Comparison of ENCODE assay signal across 9 mouse cellular contexts in the genomic region with DNA sequence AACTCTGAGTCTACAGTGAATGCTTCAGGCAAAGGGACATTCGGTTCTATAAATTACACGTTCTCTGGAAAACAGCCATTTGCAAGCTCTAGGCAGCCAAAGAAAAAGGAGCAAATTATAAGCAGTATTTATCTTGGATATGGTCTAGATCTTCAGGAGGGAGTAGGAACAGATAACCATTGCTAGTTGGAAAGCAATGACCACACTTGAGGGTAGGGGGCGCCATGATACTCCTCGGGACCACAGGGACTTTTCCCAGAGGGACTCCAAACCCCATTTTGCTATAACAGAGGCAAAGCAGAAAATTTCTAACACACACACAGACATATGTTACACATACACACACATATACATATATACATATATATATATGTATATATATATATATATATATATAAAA. TPM values are rescaled to one million over a fixed set of nuclear protein-coding genes. Genes with fewer than 3 reads are reported as not detected.
A peak's percentile ranks its signal among the peaks of the same experiment; 100 is the strongest.
DNase-seq lines count a peak whose midpoint lies in the region; ATAC-seq and TF ChIP-seq lines count a peak whose summit lies in the region.
"Had no signal": no experiment of that assay in that cellular context is flagged by ENCODE, and none has a peak within 500 bp of the region (broad histone marks: within the 10 kb centered on the region; RNA-seq: fewer than 3 reads in every experiment).

No protein-coding gene starts in this region.

- H3K9me3 ChIP-seq in heart, embryonic 15.5 days (replicated peaks): no peaks in the 10 kb centered on the region
- H3K9me3 ChIP-seq in heart, embryonic 10.5 days: no peaks in the 10 kb centered on the region
- H3K9me3 ChIP-seq in hindbrain, postnatal 0 days (ENCODE audit: low read length): no peaks in the 10 kb centered on the region
- H3K9me3 ChIP-seq: limb, embryonic 13.5 days had no signal

- H3K36me3 ChIP-seq in heart, embryonic 15.5 days: no peaks in the 10 kb centered on the region
- no peaks in the 10 kb centered on the region for H3K36me3 ChIP-seq in heart, embryonic 10.5 days
- no peaks in the 10 kb centered on the region for H3K36me3 ChIP-seq in hindbrain, postnatal 0 days (ENCODE audit: insufficient read depth, low read length)
- H3K36me3 ChIP-seq: limb, embryonic 13.5 days had no signal

- H3K4me1 ChIP-seq in heart, embryonic 15.5 days (replicated peaks): peaks cover 44% of the 10 kb centered on the region
- H3K4me1 ChIP-seq in heart, embryonic 10.5 days: peaks cover 38% of the 10 kb centered on the region
- H3K4me1 ChIP-seq in hindbrain, postnatal 0 days (ENCODE audit: insufficient read depth, low read length): peaks cover 9% of the 10 kb centered on the region; the same call in 1 of the 2 replicates

- H3K9ac ChIP-seq in heart, embryonic 15.5 days: no peak overlapping the region
- no peak overlapping the region for H3K9ac ChIP-seq in hindbrain, postnatal 0 days (replicated peaks; ENCODE audit: low read length)
- H3K9ac ChIP-seq: limb, embryonic 13.5 days had no signal

- H3K27me3 ChIP-seq in heart, embryonic 15.5 days: no peaks in the 10 kb centered on the region
- H3K27me3 ChIP-seq in heart, embryonic 10.5 days (ENCODE audit: insufficient read depth, poor library complexity, severe bottlenecking): peaks cover 16% of the 10 kb centered on the region; the same call in 1 of the 2 replicates
- no peaks in the 10 kb centered on the region; the same call in 1 of the 2 replicates for H3K27me3 ChIP-seq in hindbrain, postnatal 0 days (ENCODE audit: insufficient read depth, low read length)

- H3K4me3 ChIP-seq in heart, embryonic 15.5 days: peak overlapping the region; percentile 21
- no peak overlapping the region for H3K4me3 ChIP-seq in heart, embryonic 10.5 days
- no peak overlapping the region for H3K4me3 ChIP-seq in hindbrain, postnatal 0 days (ENCODE audit: low read length)
- H3K4me3 ChIP-seq: limb, embryonic 13.5 days had no signal

- 26% methylated on average over 4 of the region's 4 CpGs for WGBS in heart, embryonic 15.5 days
- 39% methylated on average over 4 of the region's 4 CpGs for WGBS in heart, embryonic 10.5 days
- 21% methylated on average over 4 of the region's 4 CpGs for WGBS in hindbrain, postnatal 0 days

- ATAC-seq in heart, embryonic 15.5 days (replicated peaks; ENCODE audit: insufficient number of reproducible peaks, insufficient read depth, low FRiP score, low read depth): no peak
- no peak for ATAC-seq in hindbrain, postnatal 0 days
- ATAC-seq in megakaryocyte progenitor cell, adult 5-6 weeks (replicated peaks; ENCODE audit: poor library complexity): 0 out of 2 replicates have a peak, but pooled peaks have one; percentile 18

- peak overlapping the region; percentile 38 for H3K4me2 ChIP-seq in heart, embryonic 15.5 days
- H3K4me2 ChIP-seq in hindbrain, postnatal 0 days (ENCODE audit: low read depth, low read length): peak overlapping the region; percentile 20

- peak; percentile 55 for TF ChIP-seq CTCF in hindbrain, postnatal 0 days (IDR thresholded peaks at IDR 0.05; ENCODE audit: low read depth)

- H3K27ac ChIP-seq in heart, embryonic 15.5 days: peak overlapping the region; percentile 63
- H3K27ac ChIP-seq in heart, embryonic 10.5 days: no peak overlapping the region
- no peak overlapping the region for H3K27ac ChIP-seq in hindbrain, postnatal 0 days
- H3K27ac ChIP-seq: limb, embryonic 13.5 days had no signal

- DNase-seq in heart, embryonic 10.5 days (ENCODE audit: low spot score): no peak
- DNase-seq in thymus, postnatal 0 days (ENCODE audit: low spot score): peak; percentile 50
- no peak for DNase-seq in thymus, adult 18-20 months
- DNase-seq in hindbrain, postnatal 0 days (ENCODE audit: low spot score): peak; percentile 60
- DNase-seq in Muller cell, postnatal 12 days (ENCODE audit: inconsistent ontology term): no peak
- DNase-seq in spleen, adult 12 weeks (ENCODE audit: low spot score): no peak

RNA-seq across cellular contexts. Expression of gene Egln3, which starts 3.5 kb away (rescaled TPM):
- polyA plus RNA-seq in heart, embryonic 15.5 days (2015; fragmentation: Nextera tagmentation; extraction: Ambion mirVana): 21.1 and 22.5 TPM in 2 replicates
- polyA plus RNA-seq in heart, embryonic 10.5 days (2016; fragmentation: Nextera tagmentation; extraction: Ambion mirVana): 5.4 and 6.1 TPM in 2 replicates
- polyA plus RNA-seq in thymus, postnatal 0 days (2015; fragmentation: Nextera tagmentation; extraction: Ambion mirVana): 17.8 and 18.4 TPM in 2 replicates
- total RNA-seq in hindbrain, postnatal 0 days (2014; rRNA removed): 8.3 and 8.5 TPM in 2 replicates
- polyA plus RNA-seq in hindbrain, postnatal 0 days (2015; fragmentation: Nextera tagmentation; extraction: Ambion mirVana): 5.4 and 5.8 TPM in 2 replicates
- 48.4 and 55.3 TPM in 2 replicates for total RNA-seq in megakaryocyte progenitor cell, adult 5-6 weeks (2015)
- 21.5 and 23.6 TPM in 2 replicates for total RNA-seq in megakaryocyte progenitor cell, adult 5-6 weeks (2017)

Comparison
In these comparisons a context has a peak if more than half of its experiments do, and no peak if none do; other contexts are left out.
1. DNase-seq: peak in thymus, postnatal 0 days (single experiment) and hindbrain, postnatal 0 days (single experiment); none in heart, embryonic 10.5 days (single experiment), thymus, adult 18-20 months (0 of 2), Muller cell, postnatal 12 days (single experiment) and spleen, adult 12 weeks (single experiment).